Mouse (Mus musculus): ENCODE measurements around the gene Cavin4. TPM values are rescaled to one million over a fixed set of nuclear protein-coding genes. Genes with fewer than 3 reads are reported as not detected.

Gene Cavin4
- polyA plus RNA-seq (2012; rRNA removed) = 0.52 and 0.65 TPM in 2 replicates

DNA sequence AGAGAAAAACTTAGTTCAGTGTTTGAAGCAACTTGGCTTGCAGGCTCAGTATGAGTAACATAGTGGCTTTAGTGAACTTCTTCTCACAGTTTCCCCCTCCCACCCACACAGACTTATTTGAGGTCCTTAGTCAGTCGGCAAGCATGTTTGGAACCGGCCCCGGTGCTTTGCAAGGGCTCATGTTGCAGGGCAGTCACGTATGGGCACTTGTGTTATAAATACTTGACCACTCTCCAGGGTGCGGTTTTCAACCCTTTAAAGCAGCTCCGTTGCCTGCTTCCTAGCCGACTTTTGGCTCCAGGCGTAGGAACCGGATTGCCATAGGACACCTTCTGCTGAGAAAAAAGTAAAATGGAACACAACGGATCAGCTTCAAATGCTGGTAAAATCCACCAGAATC, at the start of gene Cavin4:
TSS of gene Cavin4 (plus strand) at position 244 of the 400 bp plus-strand sequence.
- no peak within 1 kb of the TSS for H3K27ac ChIP-seq (ENCODE audit: insufficient read depth, low read length)
- H3K4me1 ChIP-seq (ENCODE audit: control insufficient read depth, insufficient read depth, low read length) = no peaks in the 10 kb centered on the region
- no peak for DNase-seq
- no peaks in the 10 kb centered on the region for H3K27me3 ChIP-seq (ENCODE audit: control insufficient read depth, insufficient read depth, low read length)
- no peak within 1 kb of the TSS for H3K4me3 ChIP-seq (replicated peaks; ENCODE audit: insufficient read depth, low read depth, low read length)
- WGBS = 90% methylated on average over 10 of the region's 10 CpGs
- TF ChIP-seq POLR2A (IDR thresholded peaks at IDR 0.05; ENCODE audit: borderline replicate concordance, insufficient read depth, low read length) = no peak
- no peak for TF ChIP-seq CTCF (IDR thresholded peaks at IDR 0.05; ENCODE audit: borderline replicate concordance, insufficient read depth, low read depth, low read length)

- WGBS = 94% methylated on average over 4 of the region's 4 CpGs
- DNase-seq = no peak
- Histone ChIP-seq H3K27ac (ENCODE audit: insufficient read depth, low read length) (no peak overlapping the region), H3K4me1 (ENCODE audit: control insufficient read depth, insufficient read depth, low read length) (no peaks in the 10 kb centered on the region), H3K4me3 (replicated peaks; ENCODE audit: insufficient read depth, low read depth, low read length) (no peak overlapping the region), H3K27me3 (ENCODE audit: control insufficient read depth, insufficient read depth, low read length) (no peaks in the 10 kb centered on the region)
- TF ChIP-seq CTCF (IDR thresholded peaks at IDR 0.05; ENCODE audit: borderline replicate concordance, insufficient read depth, low read depth, low read length) (no peak), POLR2A (IDR thresholded peaks at IDR 0.05; ENCODE audit: borderline replicate concordance, insufficient read depth, low read length) (no peak)
Observed at GRCm38 (mm10) chr4:48615483-48615882, 47.8 kb upstream of the Cavin4 start.

DNA sequence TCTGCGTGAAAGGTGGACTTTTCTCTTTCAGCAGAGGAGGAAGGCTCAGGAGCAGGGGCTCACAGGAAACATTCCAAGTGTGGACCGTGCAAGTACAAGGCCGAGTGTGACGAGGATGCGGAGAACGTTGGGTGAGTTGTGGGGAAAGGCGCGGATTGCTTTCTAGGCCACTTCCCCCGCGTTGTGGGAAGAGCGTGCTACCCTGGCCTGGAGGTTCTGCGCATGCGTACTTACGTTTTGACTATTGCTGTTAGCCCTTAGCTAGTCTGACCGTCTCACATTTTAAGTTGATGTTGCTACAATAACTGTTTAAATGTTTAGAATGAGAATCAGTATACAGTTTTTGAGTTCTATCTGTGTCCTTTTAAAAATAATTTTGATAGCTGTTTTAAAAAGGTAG, 46.1 kb upstream of the Cavin4 start:
- no peak overlapping the region for H3K27ac ChIP-seq (ENCODE audit: insufficient read depth, low read length)
- no peak overlapping the region for H3K4me3 ChIP-seq (replicated peaks; ENCODE audit: insufficient read depth, low read depth, low read length)
- H3K27me3 ChIP-seq (ENCODE audit: control insufficient read depth, insufficient read depth, low read length) = no peaks in the 10 kb centered on the region
- TF ChIP-seq POLR2A (IDR thresholded peaks at IDR 0.05; ENCODE audit: borderline replicate concordance, insufficient read depth, low read length) (no peak), CTCF (IDR thresholded peaks at IDR 0.05; ENCODE audit: borderline replicate concordance, insufficient read depth, low read depth, low read length) (no peak)
- H3K4me1 ChIP-seq (ENCODE audit: control insufficient read depth, insufficient read depth, low read length) = no peaks in the 10 kb centered on the region
- WGBS = 97% methylated on average over 15 of the region's 15 CpGs
- DNase-seq = no peak

DNA sequence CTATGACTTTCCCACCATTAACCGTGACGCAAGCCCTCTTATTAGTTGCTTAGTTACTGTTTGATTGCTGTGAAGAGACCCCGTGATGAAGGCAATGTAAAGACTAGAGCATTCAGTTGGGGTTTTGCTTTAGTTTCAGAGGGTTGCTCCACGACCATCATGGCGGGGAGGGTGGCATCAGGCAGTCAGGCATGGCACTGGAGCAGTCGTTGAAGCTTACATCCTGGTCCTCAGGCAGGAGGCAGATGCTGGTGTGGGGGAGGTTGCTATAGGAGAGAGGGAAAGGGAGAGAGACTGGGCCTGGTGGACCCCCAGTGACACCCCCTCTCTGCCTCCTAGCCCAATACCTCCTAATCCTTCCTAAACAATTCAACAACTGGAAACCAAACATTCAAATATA, 43.2 kb upstream of the Cavin4 start:
- no peak for TF ChIP-seq CTCF (IDR thresholded peaks at IDR 0.05; ENCODE audit: borderline replicate concordance, insufficient read depth, low read depth, low read length)
- no peak for TF ChIP-seq POLR2A (IDR thresholded peaks at IDR 0.05; ENCODE audit: borderline replicate concordance, insufficient read depth, low read length)
- WGBS = 84% methylated on average over 6 of the region's 6 CpGs
- Histone ChIP-seq H3K27ac (ENCODE audit: insufficient read depth, low read length) (no peak overlapping the region), H3K4me3 (replicated peaks; ENCODE audit: insufficient read depth, low read depth, low read length) (no peak overlapping the region), H3K4me1 (ENCODE audit: control insufficient read depth, insufficient read depth, low read length) (no peaks in the 10 kb centered on the region), H3K27me3 (ENCODE audit: control insufficient read depth, insufficient read depth, low read length) (no peaks in the 10 kb centered on the region)
- DNase-seq = no peak

- TF ChIP-seq CTCF (IDR thresholded peaks at IDR 0.05; ENCODE audit: borderline replicate concordance, insufficient read depth, low read depth, low read length) (no peak), POLR2A (IDR thresholded peaks at IDR 0.05; ENCODE audit: borderline replicate concordance, insufficient read depth, low read length) (no peak)
- 95% methylated on average over 6 of the region's 6 CpGs for WGBS
- Histone ChIP-seq H3K27ac (ENCODE audit: insufficient read depth, low read length) (no peak overlapping the region), H3K4me1 (ENCODE audit: control insufficient read depth, insufficient read depth, low read length) (no peaks in the 10 kb centered on the region), H3K4me3 (replicated peaks; ENCODE audit: insufficient read depth, low read depth, low read length) (no peak overlapping the region), H3K27me3 (ENCODE audit: control insufficient read depth, insufficient read depth, low read length) (no peaks in the 10 kb centered on the region)
- DNase-seq = no peak
Observed at GRCm38 (mm10) chr4:48622246-48622645, 41.1 kb upstream of the Cavin4 start.

DNA sequence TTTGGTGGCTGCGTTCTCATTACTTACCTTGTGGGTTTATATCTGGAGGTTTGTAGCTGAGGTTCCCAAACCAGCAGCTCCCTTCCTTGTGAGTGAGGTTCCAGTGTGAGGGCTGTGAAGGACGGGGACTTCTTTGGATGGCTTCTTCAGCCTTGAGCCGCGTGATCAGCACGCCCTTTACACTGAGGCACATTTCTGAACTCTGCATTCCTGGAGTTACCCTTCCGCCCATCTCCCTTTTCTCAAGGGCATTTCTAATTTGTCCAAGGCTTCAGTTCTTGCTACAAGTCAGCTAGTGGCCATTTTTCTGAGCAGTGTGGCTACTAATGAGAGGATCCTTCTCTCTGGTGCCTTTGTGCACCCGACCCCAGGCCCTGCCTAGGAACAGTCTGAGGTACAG, 40.4 kb upstream of the Cavin4 start:
- no peak for TF ChIP-seq POLR2A (IDR thresholded peaks at IDR 0.05; ENCODE audit: borderline replicate concordance, insufficient read depth, low read length)
- no peak for TF ChIP-seq CTCF (IDR thresholded peaks at IDR 0.05; ENCODE audit: borderline replicate concordance, insufficient read depth, low read depth, low read length)
- Histone ChIP-seq H3K4me1 (ENCODE audit: control insufficient read depth, insufficient read depth, low read length) (no peaks in the 10 kb centered on the region), H3K27ac (ENCODE audit: insufficient read depth, low read length) (no peak overlapping the region), H3K4me3 (replicated peaks; ENCODE audit: insufficient read depth, low read depth, low read length) (no peak overlapping the region), H3K27me3 (ENCODE audit: control insufficient read depth, insufficient read depth, low read length) (no peaks in the 10 kb centered on the region)
- WGBS = 95% methylated on average over 7 of the region's 7 CpGs
- DNase-seq = no peak

- 84% methylated on average over 6 of the region's 6 CpGs for WGBS
- no peak for TF ChIP-seq POLR2A (IDR thresholded peaks at IDR 0.05; ENCODE audit: borderline replicate concordance, insufficient read depth, low read length)
- TF ChIP-seq CTCF (IDR thresholded peaks at IDR 0.05; ENCODE audit: borderline replicate concordance, insufficient read depth, low read depth, low read length) = no peak
- Histone ChIP-seq H3K27me3 (ENCODE audit: control insufficient read depth, insufficient read depth, low read length) (no peaks in the 10 kb centered on the region), H3K4me3 (replicated peaks; ENCODE audit: insufficient read depth, low read depth, low read length) (no peak overlapping the region), H3K4me1 (ENCODE audit: control insufficient read depth, insufficient read depth, low read length) (no peaks in the 10 kb centered on the region), H3K27ac (ENCODE audit: insufficient read depth, low read length) (no peak overlapping the region)
- no peak for DNase-seq
Observed at GRCm38 (mm10) chr4:48624961-48625360, 38.4 kb upstream of the Cavin4 start.

DNA sequence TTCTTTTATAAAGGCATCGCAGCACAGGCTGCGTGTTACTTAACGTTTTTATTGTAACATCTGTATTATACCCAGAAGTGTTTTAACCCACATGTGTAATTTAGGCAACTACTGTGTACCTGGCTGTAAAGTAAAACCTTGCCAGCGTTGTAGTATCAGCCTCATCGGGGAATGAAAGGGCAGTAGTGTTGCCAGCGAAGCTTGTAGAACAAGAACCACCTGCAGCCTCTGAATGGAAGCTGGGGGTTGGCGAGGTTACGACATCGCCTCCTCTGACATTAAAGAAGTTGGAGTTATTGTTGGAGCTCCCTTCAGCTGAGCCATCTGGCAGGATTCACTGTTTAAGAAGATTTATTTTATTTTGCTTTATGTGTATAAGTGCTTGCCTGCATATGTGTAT, 37.5 kb upstream of the Cavin4 start:
- WGBS = 84% methylated on average over 9 of the region's 9 CpGs
- H3K4me3 ChIP-seq (replicated peaks; ENCODE audit: insufficient read depth, low read depth, low read length) = no peak overlapping the region
- H3K27ac ChIP-seq (ENCODE audit: insufficient read depth, low read length) = no peak overlapping the region
- H3K27me3 ChIP-seq (ENCODE audit: control insufficient read depth, insufficient read depth, low read length) = no peaks in the 10 kb centered on the region
- TF ChIP-seq CTCF (IDR thresholded peaks at IDR 0.05; ENCODE audit: borderline replicate concordance, insufficient read depth, low read depth, low read length) (no peak), POLR2A (IDR thresholded peaks at IDR 0.05; ENCODE audit: borderline replicate concordance, insufficient read depth, low read length) (no peak)
- H3K4me1 ChIP-seq (ENCODE audit: control insufficient read depth, insufficient read depth, low read length) = no peaks in the 10 kb centered on the region
- DNase-seq = no peak
